Mouse (Mus musculus) retina, postnatal 1 day (tissue): Measurements from ENCODE around the gene Acsl1.
"Not testable (repeated sequence)": the region's sequence is repeated elsewhere in the genome, so short reads cannot be mapped to it uniquely, and the experiment has no call there.

Experiments used
- DNase-seq: peaks from one replicate; pipeline ENCODE4 v3.0.0-alpha.2; 2012

Acsl1 gene

GRCm38 (mm10) chr8:46566914-46567529, 96.2 kb downstream of the Acsl1 start:
- no peak for DNase-seq

- DNase-seq = no peak
Observed at GRCm38 (mm10) chr8:46567946-46568345, 97.1 kb downstream of the Acsl1 start.

GRCm38 (mm10) chr8:46568942-46569341, 98.1 kb downstream of the Acsl1 start:
- DNase-seq = peak; percentile 14

- no peak for DNase-seq
Observed at GRCm38 (mm10) chr8:46569659-46570441, 99.0 kb downstream of the Acsl1 start.

GRCm38 (mm10) chr8:46570673-46571072, 99.8 kb downstream of the Acsl1 start:
- no peak for DNase-seq

GRCm38 (mm10) chr8:46573446-46573845, 102.6 kb downstream of the Acsl1 start:
- no peak for DNase-seq

- peak; percentile 14 for DNase-seq
Observed at GRCm38 (mm10) chr8:46573964-46574363, 103.1 kb downstream of the Acsl1 start.

- no peak for DNase-seq
Observed at GRCm38 (mm10) chr8:46578794-46579193, 108.0 kb downstream of the Acsl1 start.

GRCm38 (mm10) chr8:46584328-46584727, 113.5 kb downstream of the Acsl1 start:
- DNase-seq = not testable (repeated sequence)

GRCm38 (mm10) chr8:46585576-46585975, 114.7 kb downstream of the Acsl1 start:
- no peak for DNase-seq
